Mouse (Mus musculus) cerebellum, adult 9-11 months (tissue): Measurements from ENCODE around the gene Snrnp27.

ENCODE experiments used
- DNase-seq: peaks from one replicate; pipeline ENCODE4 v3.0.0; 2022

The Snrnp27 gene

DNA sequence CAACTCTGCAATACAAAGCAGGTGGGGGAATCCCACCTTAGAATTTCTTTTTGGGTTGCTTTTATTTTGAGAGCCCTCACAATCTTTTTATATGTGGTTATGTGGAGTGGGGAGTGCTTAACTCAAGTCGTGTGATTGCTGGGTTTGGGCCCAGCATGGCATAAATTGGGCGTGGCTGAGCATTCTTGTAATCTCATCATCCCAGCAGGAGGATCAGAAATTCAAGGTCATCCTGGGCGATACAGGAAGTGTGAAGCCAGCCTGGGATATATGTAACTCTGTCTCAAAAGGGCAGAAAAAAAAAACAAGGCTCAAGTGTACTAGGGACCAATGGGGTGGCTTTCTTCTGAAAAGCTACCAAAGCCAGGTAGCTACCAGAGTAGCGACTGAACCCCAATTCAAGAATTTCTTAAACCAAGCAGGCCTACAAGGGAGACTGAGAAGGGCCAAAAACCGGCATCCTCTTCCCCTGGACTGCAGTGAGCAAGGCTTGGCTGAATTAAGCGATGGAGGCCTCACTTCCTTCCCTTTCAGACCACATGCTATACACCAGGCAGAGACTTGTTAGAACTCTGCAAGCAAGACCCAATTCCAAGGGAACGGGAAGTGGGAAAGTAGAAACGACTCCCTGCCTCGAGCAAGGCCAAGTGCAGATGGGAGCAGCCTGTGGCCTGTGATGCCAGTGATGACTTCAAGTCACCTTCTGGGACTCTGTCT lies 24.0 kb downstream of the Snrnp27 start:
- no peak for DNase-seq

DNA sequence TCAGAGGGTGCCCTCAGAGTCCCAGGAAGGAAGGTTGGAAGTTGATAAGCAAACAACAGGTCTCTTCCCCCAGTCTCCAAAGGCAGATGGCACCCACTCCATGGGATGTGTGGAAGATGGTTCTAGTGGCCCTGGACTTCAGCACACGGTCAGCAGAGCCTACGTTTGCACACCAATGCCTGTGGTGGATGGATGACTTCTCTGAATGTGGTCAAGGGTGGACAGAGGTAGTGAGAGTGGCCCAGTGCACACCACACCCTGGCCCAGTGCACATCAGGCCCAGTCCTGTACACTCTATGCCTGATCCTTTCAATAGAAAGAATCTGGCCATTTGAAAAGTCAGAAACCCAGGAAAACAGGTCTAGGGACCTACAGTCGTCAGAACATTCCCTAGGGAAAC lies 25.8 kb downstream of the Snrnp27 start:
- no peak for DNase-seq

DNA sequence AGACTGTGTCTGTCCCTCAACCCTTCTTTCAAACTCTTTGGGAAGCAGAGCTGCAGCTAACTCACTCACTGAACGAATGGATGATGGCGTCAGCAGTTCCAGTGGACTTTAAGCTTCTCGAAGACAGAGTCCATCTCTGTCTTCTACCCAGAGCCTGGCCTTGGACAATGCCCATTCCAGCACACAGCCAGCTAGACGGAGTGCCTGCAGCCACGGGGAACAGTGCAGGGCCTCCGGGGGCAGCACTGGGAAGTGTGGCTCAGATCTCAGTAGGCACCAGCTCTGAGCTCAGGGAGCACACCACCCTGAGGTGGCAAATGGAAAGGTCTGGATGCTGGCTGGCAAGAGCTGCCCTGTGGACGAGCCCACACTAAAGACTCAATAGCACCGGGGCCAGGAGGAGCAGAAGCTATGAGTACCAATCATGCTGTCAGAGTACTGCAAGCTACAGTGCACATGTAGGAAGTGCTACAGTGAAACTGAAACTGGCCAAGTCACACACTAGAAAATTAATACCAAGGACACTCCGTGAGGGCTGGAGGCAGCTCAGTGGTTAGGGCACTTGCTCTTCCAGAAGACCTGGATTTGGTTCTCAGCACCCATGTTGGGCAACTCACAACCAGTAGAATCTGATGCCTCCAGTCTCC lies 29.9 kb downstream of the Snrnp27 start:
- DNase-seq = no peak

DNA sequence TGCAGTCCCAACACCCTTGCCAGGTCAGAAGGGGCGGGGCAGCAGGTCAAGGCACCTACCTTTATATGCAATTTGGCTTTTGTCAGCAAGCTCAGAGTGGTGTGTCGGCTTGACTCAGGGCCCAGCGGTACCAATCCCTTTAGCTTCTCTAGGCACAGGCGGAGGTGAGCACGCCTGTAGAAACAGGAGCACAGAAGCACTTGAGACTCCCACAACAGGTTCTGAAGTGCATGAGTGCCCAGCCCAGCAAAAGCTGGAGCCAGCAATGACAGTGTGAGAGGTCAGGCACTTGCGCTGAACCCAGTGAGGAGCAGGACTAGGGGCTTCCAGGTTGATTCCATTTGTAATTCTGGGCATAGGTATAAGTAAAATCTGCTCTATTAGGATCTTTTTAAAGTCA lies 31.3 kb downstream of the Snrnp27 start:
- DNase-seq = no peak

DNA sequence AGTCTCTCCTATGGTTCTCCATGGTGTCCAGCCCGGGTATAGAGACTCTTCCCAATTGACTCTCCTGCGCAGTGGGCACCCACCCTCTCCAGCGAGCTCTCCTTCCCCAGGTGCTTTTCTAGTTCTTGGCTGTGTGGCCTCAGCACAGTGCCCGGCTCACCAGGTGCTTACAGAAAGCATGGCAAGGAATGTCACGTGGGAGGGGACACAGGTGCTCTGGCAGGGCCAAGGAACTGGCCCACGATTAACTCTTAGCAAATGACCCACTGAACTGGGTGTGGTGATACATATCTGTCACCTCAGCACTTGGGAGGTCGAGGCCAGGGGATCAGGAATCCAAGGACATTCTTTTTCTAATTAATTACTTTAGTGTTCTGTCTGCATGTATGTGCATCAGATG lies 38.2 kb downstream of the Snrnp27 start:
- no peak for DNase-seq

DNA sequence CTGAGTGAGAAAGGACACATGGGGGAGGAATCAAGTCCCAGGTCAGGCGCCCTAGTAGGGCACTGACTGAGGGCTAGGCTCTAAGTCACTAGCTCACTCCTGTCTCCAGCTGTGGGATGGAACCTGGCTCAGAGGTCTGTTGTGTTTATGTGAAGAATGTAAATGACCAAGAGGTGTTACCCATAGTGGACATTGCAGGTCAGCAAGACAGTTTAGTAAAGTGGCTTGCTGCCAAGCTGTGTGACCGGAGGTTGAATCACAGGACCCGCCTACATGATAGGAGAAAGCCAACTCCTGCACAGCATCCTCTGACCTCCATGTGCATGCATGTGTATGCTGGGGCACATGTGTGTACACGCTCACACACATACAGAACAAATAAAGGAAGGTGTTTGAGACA lies 38.8 kb downstream of the Snrnp27 start:
- DNase-seq = no peak

DNA sequence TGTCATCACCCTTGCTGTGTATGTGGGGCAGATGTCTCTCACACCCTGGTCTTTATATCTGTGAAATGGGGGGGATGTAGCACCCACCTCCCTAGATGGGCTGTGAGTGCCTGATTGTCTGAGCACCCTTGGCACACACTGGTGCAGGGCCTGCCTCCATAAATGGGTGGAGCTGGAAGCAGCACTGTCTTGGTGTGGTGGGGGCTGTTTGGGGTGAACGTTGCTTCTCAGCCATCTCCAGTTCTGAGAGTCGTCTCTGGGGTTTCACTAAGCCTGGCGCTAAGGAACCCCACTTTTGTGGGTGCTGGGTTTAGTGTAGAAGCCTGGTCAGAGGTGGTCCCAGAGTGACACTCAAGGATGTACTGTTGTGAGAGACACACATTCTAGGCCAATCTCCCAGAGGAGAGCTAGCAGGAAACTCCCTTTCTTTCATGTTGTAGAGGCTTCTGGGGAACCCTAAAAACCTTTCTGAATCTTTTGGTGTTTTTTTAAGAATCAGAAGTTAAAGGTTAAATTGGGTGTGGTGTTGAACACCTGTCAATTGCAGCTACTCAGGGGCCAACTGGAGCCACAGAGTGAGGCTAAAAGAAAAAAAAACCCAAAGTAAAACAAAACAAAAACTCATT lies 39.4 kb downstream of the Snrnp27 start:
- DNase-seq = no peak

DNA sequence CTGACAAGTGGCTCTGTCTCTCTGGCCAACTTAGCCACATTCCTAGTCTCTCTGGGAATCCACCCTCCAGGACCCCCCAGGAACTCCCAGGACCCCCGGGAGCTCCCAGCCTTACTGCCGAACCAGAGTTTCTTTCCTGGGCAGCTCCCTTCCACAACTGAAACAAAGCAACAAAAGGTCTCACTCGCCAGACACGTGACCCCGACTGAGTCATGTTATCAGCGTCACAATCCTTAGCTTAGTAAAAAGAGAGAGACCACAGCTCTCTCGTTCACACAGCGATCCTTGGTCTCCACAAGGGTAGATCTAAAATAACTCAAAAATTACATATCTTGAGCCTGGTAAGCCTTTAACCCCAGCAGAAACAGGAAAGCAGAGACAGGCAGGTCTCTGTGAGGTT lies 42.6 kb downstream of the Snrnp27 start:
- DNase-seq = no peak

DNA sequence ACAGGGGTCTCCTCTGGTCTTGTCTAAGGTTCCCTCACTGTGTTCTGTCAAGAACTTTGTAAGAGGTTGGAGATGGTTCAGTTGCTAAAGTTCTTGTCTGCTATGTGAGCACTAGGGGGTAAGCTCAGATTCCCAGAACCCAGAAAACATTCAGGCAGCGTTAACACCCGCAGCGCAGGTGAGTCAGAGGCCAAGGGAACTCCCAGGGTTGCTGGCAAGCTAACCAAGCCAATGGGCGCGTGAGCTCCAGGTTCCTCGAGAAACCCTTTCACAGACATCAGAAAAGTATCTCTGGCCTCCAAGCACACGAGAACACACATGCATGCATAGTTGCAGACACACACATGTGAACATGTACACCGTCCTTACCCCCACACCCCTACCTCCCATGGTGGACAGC lies 43.5 kb downstream of the Snrnp27 start:
- DNase-seq = no peak

DNA sequence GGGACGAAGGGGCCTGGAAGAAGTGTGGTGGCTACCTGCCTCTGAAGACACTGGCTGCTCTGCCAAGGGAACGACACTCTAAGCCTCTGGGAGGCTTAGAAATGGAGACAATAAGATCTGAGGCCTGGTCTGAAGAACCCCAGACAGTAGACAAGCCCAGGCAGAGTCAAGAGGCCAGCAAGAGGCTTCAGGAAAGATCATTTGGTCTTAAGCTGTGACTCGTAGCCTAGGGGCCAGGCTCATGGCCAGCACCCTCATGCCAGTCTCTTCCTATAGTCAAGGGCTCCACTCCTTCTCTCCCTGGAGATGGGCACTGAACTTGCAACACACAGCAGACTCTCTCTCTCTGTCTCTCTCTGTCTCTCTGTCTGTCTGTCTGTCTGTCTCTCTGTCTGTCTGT lies 44.2 kb downstream of the Snrnp27 start:
- DNase-seq = no peak

DNA sequence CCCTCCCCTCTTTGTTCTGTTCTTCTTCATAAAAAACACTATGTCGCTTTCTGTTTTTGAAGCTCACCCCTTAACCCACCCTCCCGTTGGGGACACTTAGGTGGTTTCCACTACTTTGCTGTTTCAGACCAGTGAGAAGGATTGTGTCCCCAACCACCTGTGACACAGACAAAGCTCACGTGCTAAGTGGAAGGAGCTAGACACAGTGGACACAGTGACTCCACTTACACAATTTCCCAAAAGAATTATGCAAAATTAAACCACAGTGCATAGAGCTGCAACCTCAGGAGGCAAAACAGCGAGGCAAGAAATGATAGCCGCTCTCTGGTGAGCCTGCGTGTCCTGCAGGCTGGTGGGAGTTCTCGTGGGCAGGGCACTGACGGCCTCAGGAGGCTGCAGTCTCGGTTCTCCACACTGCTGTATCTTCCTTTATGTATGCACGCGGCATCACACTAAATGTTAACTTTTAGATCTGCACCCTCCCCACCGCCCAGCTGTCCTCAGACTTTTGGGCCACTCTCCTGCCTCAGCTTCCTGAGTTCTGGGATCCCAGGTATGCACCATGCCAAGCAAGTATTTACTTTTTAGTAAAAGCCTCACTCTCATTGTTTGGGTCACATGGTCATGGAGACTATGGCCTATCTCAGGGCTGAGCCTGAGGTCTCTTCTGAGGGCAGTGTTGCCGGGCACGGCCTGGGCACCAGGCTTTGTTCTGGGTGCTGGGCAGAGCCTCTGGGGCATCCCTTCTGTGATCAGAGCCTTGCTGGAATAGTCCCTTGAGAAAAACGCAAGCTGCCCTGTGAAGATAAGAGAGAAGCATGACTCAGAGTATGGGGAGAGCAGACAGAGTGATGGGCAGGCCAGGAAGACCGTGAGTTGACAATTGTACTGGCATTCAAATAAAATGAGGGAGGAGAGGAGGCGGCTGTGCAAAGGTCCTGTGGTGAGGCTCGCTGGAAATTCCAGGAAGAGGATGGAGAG lies 44.9 kb downstream of the Snrnp27 start:
- DNase-seq = no peak

DNA sequence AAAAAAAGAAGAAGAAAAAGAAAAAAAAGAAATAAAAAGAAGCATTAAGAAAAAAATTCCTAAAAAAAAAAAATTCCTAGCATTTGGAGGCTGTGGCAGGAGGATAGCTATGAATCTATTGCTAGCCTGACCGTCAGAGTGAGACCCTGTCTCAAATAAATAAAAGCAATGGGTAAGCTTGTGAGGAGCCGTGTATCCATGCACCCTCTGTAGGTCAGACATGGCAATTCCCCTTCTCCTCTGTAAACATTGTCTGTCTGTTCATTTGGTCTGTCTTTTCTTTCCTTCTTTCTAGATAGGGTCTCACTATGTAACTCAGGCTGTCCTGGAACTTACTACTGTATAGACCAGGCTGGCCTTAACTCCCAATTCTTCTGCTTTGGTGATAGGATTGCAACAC lies 45.9 kb downstream of the Snrnp27 start:
- DNase-seq = no peak

DNA sequence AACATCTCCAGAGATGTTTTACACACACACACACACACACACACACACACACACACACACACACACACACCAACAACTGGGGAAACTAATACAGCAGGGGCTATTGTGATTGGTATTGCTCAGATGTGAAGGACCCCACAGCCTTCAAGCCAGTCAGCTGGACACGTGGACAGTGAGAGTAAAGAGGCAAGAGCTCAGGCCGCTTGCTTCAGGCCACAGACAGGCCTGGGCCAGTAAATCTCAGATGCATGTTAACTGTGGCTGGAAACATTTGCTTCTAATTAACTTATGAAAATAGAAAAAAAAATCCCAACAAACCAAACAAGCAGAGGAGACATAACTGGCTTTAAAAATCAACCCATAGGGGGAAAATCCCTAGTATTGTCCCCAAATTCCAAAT lies 46.5 kb downstream of the Snrnp27 start:
- no peak for DNase-seq

DNA sequence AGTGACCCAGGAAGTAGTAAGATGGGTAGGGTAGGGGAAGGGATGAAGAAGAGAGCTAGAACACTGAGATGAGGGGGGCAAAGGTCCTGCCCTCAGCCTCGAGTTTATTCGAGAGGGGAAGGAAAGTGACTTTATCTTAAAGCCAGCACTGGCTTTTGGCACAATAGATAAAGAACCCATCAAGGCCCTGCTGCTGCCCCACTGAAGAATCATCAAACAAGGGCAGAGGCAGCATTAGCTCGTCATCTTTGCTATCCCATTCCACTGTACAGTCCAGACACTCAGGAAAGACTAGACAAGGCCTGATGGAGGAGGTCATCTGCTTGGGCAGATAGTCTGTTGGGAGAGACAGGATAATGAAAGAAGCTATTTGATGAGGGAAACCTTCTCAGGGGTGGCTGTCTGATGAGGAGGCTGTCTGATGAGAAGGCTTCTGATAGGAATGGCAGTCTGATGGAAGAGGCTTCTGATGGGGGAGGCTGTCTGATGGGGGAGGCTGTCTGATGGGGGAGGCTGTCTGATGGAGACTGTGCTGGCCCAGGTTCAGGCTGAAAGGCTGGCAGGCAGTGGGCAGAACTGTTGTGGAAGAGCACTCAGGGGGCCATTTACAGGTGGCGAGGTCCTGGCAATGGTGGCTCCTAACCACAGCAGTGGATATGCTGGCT lies 47.0 kb downstream of the Snrnp27 start:
- DNase-seq = no peak

DNA sequence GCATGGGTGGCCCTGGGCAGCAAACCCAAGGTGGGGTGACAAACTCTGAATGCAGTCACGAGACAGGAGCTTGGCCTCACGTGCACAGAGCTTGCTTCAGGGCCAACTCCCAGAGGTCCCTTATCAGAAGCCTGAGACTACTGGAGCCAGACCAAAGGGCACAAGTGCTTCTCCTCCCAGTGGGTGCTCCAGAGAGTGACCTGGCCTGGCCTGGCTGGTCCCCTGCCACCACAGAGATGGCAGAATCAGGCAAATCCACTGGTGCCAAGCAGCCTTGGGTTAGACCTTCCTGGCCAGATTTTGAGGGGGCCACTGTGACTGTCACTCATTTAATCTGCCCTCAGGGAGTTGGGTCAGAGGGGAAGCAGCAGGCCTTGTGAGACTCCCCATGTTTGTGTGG lies 47.8 kb downstream of the Snrnp27 start:
- DNase-seq = no peak

DNA sequence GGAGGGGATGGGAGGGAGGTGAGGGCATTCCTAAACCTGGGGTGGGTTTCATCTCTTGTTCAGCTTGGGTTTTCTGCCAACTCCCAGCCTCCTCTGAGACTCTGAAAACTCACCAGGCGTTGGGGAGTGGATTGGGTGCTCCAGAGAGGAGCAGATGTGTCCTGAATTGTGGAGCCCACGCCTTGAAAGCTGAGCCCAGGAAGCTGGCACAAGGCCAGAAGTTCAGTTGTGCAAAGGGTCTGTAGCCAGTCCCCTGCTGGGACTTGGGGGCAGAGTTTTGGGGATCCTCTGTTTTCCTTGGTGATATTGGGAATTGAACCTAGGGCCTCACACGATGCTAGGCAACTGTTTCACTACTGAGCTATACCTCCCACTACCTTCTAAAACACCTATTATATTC lies 54.2 kb downstream of the Snrnp27 start:
- no peak for DNase-seq

DNA sequence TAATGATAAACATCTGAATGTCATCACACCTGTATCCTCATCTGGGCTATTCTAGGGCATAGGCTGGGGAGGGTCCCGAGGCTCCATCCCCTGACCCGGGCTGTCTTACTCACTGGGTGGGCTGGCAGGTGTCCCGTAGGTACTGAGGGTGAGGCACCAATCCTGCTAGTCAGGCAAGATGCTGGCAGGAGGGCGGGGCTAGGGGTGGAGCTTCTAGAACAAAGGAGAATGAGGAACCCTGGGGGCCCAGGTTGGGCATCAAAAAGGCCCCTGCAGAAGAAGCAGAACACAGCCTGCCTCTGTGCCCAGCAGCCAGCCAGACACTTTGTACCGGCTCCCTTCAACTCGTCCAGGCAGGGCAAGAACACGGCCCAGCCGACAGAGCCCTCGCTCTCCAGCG lies 56.4 kb downstream of the Snrnp27 start, which contains the start of gene Asprv1:
Gene Asprv1, plus strand, starts transcription at position 219 of the 400 bp plus-strand sequence.
- DNase-seq = no peak
